35 mouse cellular contexts compared by ENCODE assay signal in the genomic region with DNA sequence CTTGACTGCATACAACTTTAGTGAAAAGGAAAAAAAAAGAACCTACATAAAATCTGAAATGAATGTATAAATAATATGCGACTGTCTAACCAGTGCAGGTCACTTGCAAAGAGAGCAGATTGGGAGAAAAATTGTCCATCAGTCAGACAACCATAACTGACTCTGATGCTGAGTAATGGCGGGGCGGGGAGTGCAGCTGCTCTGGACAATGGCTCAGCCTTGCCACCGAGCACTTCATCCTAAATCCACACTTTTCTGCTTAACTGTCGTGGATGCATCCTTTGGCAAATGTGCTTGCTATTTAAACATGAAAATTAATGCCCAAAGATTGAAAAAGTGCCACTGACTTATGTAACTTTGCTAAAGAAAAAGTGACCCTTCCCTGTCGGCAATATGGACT.
"Had no signal": no experiment of that assay in that cellular context is flagged by ENCODE, and none has a peak within 500 bp of the region (broad histone marks: within the 10 kb centered on the region; RNA-seq: fewer than 3 reads in every experiment).

No protein-coding gene starts in this region.

- DNase-seq: heart, postnatal 10 days; heart, postnatal 14 days; heart, postnatal 36 days; heart, postnatal 4 days; kidney, adult 11 months; kidney, adult 18-20 months; kidney, adult 2 months; kidney, adult 8-10 months; kidney, adult 9 months; kidney, postnatal 10 days; kidney, postnatal 14 days; kidney, postnatal 25 days; kidney, postnatal 36 days; kidney, postnatal 4 days; layer of hippocampus, adult 9-11 months; layer of hippocampus, postnatal 36 days had no signal

- H3K4me3 ChIP-seq: heart, embryonic 10.5 days; heart, embryonic 12.5 days; heart, embryonic 13.5 days; heart, embryonic 15.5 days; hindbrain, embryonic 10.5 days; hindbrain, embryonic 12.5 days; hindbrain, embryonic 13.5 days; hindbrain, embryonic 15.5 days; intestine, embryonic 15.5 days; kidney, embryonic 15.5 days; layer of hippocampus, adult 2 months had no signal

- H3K4me1 ChIP-seq: heart, embryonic 12.5 days; heart, embryonic 15.5 days; hindbrain, embryonic 15.5 days; intestine, embryonic 15.5 days had no signal

- H3K9me3 ChIP-seq: heart, embryonic 10.5 days had no signal

- H3K4me2 ChIP-seq: heart, embryonic 11.5 days; heart, embryonic 12.5 days; heart, embryonic 13.5 days; heart, embryonic 15.5 days; hindbrain, embryonic 12.5 days; hindbrain, embryonic 13.5 days; hindbrain, embryonic 14.5 days; hindbrain, embryonic 15.5 days; intestine, embryonic 15.5 days; kidney, embryonic 15.5 days had no signal

- ATAC-seq: hindbrain, embryonic 16.5 days; hindbrain, postnatal 0 days; inflammation-experienced regulatory T-cells, adult 6 months; intestine, embryonic 15.5 days; intestine, embryonic 16.5 days; intestine, postnatal 0 days had no signal

- H3K27me3 ChIP-seq: heart, embryonic 13.5 days; heart, embryonic 15.5 days; hindbrain, embryonic 12.5 days; intestine, embryonic 15.5 days had no signal

- H3K27ac ChIP-seq: heart, embryonic 10.5 days; heart, embryonic 13.5 days; heart, embryonic 15.5 days; hindbrain, embryonic 10.5 days; hindbrain, embryonic 12.5 days; hindbrain, embryonic 13.5 days; hindbrain, embryonic 14.5 days; hindbrain, embryonic 15.5 days; hindbrain, postnatal 0 days; intestine, embryonic 15.5 days; kidney, embryonic 15.5 days; kidney, postnatal 0 days; layer of hippocampus, adult 2 months had no signal

- H3K9ac ChIP-seq: heart, embryonic 12.5 days; heart, embryonic 13.5 days; heart, embryonic 15.5 days; hindbrain, embryonic 12.5 days; hindbrain, embryonic 13.5 days; hindbrain, embryonic 14.5 days; hindbrain, embryonic 15.5 days; intestine, embryonic 15.5 days; kidney, embryonic 15.5 days had no signal

- H3K36me3 ChIP-seq: heart, embryonic 10.5 days; heart, embryonic 12.5 days; heart, embryonic 13.5 days; heart, embryonic 15.5 days; hindbrain, embryonic 10.5 days; hindbrain, embryonic 12.5 days; hindbrain, embryonic 13.5 days; hindbrain, embryonic 15.5 days; intestine, embryonic 15.5 days; kidney, embryonic 15.5 days had no signal
